Mouse (Mus musculus) B cell, adult 2 months (primary cell): Measurements from ENCODE around the gene Rfx1.

Source experiments
- DNase-seq, 2 experiments: peaks; one replicate each; pipeline ENCODE4 v3.0.0; 2022

The Rfx1 gene

GRCm38 (mm10) chr8:84066291-84066930 lies at the start of gene Rfx1:
TSS of gene Rfx1 (plus strand) at chr8:84066834.
- DNase-seq, result peak; percentile 98 to 99

GRCm38 (mm10) chr8:84019738-84020137 lies 46.9 kb upstream of the Rfx1 start:
- no peak for DNase-seq

GRCm38 (mm10) chr8:84021096-84021495 lies 45.5 kb upstream of the Rfx1 start, which contains the start of gene Palm3:
TSS of gene Palm3 (plus strand) at chr8:84021471.
- no peak for DNase-seq

DNA sequence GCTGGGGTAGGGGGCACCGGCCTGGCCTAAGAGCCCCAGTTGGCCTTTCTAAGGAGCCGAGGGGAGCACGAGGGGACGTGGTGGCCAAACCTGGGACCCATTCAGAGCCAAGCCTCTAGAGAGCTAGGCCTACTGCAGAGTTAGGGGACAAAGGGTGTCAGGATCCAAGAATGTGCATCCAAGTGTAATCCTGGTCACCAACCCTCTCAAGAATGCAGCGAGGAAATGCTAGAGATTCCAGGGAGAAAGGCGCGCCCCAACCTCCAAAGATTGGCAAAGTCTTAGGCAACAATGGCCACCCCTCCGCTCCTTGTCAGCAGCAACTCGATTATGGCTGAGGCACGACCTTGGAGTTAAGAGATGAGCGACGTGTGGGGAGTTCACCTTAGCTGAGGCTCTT lies 45.1 kb upstream of the Rfx1 start:
- DNase-seq, result no peak

DNA sequence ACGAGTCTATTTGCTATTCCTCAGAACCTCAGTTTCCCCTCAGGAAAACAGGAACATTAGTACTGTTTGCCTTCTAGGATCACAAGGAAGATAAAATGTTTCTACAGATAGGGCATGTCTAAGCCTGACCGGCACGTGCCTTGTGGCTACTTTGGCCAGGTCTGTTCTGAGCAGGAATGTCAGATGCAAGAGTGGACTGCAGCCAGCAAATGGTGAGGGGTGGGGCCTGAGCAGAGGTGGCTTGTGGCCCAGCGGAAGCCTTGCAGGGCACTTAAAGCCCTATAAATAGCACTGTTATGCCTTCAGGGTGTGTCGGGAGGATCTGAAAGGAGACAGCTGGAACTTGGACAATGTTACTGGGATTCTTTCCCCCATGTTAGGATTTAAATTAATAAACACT lies 43.5 kb upstream of the Rfx1 start:
- no peak for DNase-seq

- DNase-seq, result no peak
Measured at GRCm38 (mm10) chr8:84023631-84024030, 43.0 kb upstream of the Rfx1 start.

DNA sequence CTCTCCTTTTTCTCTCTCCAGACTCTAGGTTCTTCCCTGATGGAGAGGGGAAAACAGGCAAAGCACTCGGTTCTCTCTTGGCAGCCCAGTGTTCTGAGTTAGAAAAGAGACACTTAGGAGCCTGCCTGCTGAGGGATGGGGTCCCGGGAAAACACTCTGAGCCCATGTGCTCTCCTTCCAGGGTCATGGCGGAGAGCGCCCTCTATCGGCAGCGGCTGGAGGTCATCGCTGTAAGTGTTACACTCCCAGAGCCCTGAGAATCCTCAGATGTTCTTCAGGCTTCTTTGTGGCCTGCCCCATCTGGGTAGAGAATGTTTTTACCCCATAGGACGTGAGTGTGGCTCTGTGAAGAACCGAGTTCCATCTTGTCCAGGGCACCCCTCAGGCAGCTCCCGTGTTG lies 42.5 kb upstream of the Rfx1 start:
- peak; percentile 75 to 78 for DNase-seq

- DNase-seq, result peak; percentile 22 to 32
Measured at GRCm38 (mm10) chr8:84025863-84026262, 40.8 kb upstream of the Rfx1 start.

DNA sequence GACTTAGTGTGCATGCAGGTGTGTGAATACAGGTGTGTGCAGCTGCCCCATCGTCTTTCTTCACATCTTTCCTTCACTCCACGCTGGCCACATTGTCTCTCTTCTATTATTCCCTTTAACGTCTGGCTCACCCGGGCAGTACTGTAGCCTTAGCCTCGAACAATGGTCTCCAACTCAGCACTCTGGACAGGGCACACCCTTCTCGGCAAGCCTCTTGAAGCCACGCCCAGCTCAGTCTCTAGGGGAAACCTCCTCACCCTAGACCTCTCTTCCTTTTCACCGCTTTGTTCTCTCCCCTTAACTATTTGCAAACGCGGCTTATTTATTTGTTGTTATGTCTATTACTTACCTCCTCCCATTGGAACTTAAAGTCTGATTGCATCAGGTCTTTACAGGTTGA lies 39.2 kb upstream of the Rfx1 start:
- DNase-seq, result peak; percentile 71

- no peak for DNase-seq
Measured at GRCm38 (mm10) chr8:84029272-84029671, 37.4 kb upstream of the Rfx1 start.

GRCm38 (mm10) chr8:84032777-84033176 lies 33.9 kb upstream of the Rfx1 start:
- no peak for DNase-seq

- no peak for DNase-seq
Measured at GRCm38 (mm10) chr8:84038015-84038414, 28.6 kb upstream of the Rfx1 start.

DNA sequence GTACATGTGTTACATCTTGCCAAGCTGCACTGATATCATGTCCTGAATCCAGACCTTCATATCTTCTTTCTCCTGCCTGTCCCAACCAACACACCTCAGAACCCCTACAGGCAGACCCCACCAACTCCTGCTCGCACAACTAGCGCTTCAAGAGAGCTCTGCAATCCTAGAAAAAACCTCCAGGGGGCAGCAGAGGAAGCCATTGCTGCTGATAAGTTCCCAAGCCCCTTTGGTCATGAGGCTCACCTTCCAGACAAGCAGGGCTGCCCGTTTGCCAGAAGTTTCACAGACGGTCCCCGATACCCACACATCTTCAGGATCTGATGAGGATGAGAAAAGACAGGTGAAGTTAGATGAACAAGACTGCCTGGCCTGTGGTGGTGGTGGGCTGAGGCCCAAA lies 27.6 kb upstream of the Rfx1 start:
- peak; percentile 86 to 87 for DNase-seq

DNA sequence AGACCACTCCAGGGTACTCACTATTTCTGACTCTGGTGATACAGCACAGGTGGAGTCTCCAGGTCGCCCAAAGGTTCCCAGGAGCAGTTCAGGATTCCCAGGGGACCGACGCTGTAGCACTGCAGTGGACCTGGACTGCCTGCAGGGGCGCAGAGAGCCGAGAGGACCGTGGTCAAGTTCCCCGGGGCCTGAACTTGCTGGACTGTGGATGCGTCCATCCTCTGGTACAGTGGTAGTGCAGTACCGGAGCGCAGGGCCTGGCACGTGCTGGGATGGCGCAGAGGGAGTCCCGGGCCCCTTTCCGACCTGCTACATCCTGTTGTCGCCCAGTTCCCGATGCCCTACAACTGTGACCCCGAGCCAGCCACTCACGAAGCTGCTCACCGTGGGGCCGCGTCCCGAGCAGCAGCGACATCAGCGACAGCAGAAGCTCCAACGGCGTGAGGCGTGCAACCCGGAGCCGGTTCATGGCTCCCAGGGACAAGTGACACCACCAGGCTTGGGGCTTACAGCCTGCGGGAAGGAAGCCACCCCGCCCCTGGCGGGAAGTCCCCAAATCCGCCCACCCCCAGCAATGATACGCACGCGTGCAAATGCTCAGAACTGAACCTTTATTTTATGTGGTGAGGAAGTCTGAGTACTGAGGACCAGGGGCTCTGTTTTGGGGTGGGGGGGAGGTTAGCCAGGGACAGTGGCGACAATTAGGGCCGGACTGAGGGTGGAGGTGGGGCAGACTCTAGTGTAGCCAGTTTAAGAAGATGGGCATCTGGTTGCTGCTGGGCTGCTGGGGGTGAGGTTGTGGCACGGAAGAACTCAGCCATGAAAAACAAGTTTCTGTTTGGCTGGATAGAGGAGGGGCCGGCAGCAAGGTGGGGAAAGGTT lies 24.3 kb upstream of the Rfx1 start, which contains the start of gene Il27ra:
Gene Il27ra, minus strand, starts transcription at position 524 of the 882 bp plus-strand sequence.
- peak; percentile 75 to 78 for DNase-seq

DNA sequence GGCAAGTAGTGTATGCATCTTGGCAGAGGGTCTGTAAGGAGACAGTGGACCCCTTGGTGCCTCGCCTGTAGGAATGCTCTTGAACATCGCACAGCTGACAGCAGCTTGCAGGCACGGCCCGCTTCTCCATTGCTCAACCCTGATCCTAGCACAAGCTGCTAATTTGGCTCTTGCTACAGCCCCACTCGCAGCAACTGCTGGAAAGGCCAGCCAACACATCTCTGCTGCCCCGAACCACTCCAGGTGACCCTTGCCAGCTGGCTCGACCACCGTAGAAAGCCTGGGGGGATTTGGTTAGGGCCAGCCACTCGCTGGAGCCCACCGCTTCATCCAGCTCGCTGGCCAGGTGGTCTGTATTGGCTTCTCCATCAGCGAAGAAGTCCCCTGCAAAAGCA lies 23.7 kb upstream of the Rfx1 start:
- peak in 1 of 2 experiments; percentile 17 for DNase-seq

- DNase-seq, result no peak
Measured at GRCm38 (mm10) chr8:84044103-84044502, 22.5 kb upstream of the Rfx1 start.

DNA sequence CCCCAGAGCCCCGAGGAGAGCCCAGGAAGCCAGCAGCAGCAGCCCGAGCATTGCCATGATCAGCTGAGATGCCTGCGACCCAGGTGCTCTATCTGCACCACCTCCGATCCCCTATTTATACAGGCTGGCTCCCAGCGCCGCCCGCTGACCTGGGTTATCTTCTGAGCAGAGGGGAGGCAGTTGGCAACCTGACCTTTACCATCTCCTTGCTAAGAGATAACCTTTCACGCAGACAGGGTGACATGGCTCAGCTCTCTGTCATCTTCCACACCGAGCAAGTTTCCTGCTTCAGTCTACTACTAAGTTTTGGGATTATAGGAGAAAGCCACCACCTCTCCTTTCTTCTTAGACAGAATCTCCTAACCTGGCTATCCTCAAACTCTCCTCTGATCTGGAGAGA lies 21.7 kb upstream of the Rfx1 start, which contains the start of gene Rln3:
Gene Rln3, minus strand, starts transcription at position 101 of the 400 bp plus-strand sequence.
- no peak for DNase-seq

GRCm38 (mm10) chr8:84046505-84046904 lies 20.1 kb upstream of the Rfx1 start:
- no peak for DNase-seq

GRCm38 (mm10) chr8:84048171-84048570 lies 18.5 kb upstream of the Rfx1 start:
- DNase-seq, result no peak

DNA sequence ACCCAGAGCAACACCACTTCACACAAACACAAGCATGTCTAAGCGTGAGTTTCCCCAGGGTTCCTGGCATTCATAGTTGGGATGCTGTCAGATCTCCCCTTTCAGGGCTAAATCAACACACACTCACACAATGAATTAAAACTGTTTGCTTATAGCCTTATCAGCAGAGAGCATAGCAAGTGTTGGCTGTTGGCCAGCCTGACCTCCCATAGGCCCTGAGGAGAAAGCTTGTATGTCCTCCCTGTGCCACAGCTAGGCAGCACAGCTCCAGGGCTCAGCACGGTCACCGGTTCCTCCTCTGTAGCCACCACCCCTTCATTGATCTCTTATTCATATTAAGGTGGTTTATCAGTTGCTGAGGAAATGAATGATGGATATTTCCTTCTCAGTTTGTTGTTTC lies 13.9 kb upstream of the Rfx1 start:
- no peak for DNase-seq

DNA sequence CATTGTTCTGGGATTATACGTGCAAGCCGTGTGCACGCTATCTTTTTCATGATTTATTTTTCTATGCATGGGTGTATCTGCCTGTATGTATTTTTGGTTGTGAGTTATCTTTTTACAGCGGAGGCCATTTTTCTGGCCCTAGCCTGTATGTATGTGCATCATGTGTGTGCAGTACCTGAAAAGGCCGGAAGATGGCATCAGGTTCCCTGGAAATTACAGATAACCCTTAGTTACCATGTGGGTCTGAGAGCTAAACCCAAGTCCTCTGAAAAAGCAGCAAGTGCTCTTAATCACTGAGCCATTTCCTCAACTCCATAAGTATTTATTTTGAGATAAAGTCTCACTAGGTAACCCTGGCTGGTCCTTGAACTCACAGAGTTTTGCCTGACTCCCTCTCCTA lies 13.4 kb upstream of the Rfx1 start:
- DNase-seq, result no peak

GRCm38 (mm10) chr8:84057827-84058226 lies 8.8 kb upstream of the Rfx1 start:
- no peak for DNase-seq

GRCm38 (mm10) chr8:84059226-84059625 lies 7.4 kb upstream of the Rfx1 start:
- no peak for DNase-seq

GRCm38 (mm10) chr8:84060245-84060644 lies 6.4 kb upstream of the Rfx1 start:
- DNase-seq, result no peak
